Mouse (Mus musculus) gastrocnemius, postnatal 36 days (tissue): ENCODE results near the gene March6. TPM values are rescaled to one million over a fixed set of nuclear protein-coding genes. Genes with fewer than 3 reads are reported as not detected.
A peak's percentile ranks its signal among the peaks of the same experiment; 100 is the strongest.

Experiments
- DNase-seq, 2 experiments: peaks; one replicate each; pipeline ENCODE4 v3.0.0; 2022
- intact Hi-C: fragments of 180-260 bp; cut with DNase I; formaldehyde crosslinking; loops from one replicate; pipeline ENCODE4 v1.15.1; 2025
- total RNA-seq, 2 experiments: library from RNA; stranded (reverse); gene quantifications; 2 replicates each; pipeline ENCODE4 v1.2.3; 2021

Gene March6
- total RNA-seq, 2 experiments from 2014 or later = 99.7 to 116 TPM

GRCm38 (mm10) chr15:31422649-31423369, 108.0 kb downstream of the March6 start:
- intact Hi-C loops = no loop called here
- DNase-seq = no peak

GRCm38 (mm10) chr15:31419037-31419436, 111.8 kb downstream of the March6 start:
- DNase-seq = no peak
- intact Hi-C loops = no loop called here

DNA sequence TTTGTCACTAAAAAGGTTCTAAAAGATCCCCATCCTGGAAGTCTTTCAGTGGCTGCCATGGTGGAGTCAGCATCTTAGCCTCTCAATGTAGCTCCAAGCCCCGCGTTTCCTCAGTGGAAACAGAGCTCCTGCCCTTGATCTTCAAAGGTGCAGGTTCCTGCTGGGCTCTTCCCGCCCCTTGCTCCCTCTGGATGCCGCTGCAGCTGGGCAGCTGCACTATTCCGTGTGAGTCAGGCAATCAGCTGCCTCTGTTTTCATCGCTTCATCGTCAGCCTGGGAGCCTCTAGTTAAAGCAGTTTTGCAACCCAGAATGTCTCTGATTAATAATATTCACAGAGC, 112.2 kb downstream of the March6 start:
- no peak for DNase-seq
- intact Hi-C loops = no loop called here

DNA sequence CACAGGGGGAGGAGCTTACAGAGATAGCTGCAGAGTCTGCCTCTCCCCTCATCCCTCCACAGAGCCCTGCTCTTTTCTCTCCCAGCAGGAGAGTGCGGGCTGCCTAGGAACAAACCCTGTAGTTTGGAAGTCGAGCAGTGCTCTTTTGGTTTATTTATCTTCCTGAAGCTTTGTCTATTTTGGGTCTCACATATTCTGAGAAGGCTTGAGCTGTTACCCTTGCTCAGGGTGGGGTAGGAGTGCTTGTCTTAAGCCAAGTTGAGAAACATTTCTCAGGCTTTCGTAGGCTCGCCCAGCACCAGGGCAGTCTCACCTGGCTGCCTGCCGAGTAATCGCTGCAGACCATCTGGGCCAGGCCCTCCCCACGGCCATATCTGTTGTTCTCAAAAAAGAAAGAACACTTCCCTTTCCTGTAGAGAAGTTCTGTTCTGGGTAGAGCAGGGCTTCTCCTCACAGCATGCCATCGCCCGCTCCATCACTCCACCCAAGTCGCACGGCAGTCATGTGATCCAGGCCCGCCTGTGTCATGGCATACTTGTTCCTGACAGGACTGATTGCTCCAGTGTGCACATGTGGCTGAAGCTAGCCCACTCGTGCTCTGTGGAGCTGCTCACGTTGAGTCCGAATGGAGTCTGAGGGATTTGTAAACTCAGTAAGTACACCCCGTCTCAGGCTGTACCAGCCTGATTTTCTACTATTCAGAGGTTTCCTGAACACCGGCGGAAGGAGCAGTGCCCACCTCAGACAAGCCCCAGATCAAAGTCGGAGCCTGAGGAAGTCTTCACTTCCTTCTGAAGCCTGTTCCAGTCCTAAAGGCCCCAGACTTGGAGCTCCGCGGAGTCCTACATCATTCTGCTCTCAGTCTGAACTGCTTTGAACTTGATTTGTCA, 112.8 kb downstream of the March6 start:
- intact Hi-C loops = no loop called here
- DNase-seq = peak in 1 of 2 experiments; percentile 32

GRCm38 (mm10) chr15:31417409-31417795, 113.5 kb downstream of the March6 start:
- intact Hi-C loops = no loop called here
- DNase-seq = no peak

GRCm38 (mm10) chr15:31415181-31415580, 115.7 kb downstream of the March6 start:
- no peak for DNase-seq
- intact Hi-C loops = no loop called here

DNA sequence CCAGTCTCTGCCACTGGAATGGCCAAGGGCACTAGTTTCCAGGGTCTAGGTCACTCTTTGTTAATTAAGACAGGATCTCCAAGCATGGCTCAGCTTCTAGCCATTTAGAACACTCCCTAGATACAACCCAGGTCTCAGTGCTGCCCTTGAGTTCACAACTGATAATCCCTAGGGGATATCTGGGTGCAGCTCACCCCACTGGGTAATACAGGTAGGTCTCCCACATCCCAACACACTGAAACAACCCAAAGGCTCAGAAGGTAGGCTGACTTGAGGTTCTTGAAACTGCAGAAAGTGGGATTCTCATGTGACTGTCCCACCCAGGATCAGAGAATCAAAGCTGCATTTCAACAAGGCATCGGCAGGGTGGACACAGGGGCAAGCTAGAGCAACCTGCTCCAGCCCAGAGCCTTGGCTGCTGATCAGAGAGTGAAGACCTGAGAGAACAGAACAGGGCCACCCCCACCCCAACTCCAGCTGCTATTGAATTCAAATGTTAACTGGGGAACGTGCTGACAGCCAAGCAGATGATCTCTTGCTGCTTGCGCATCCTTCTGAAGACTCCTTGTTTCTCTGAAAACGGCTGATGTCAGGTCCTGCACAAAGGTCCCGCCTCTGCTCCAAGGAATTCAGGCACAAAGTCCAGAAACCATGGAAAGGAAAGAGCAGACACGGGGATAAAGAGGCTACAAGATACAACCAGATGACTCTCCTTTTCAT, 116.5 kb downstream of the March6 start:
- intact Hi-C loops = no loop called here
- no peak for DNase-seq

DNA sequence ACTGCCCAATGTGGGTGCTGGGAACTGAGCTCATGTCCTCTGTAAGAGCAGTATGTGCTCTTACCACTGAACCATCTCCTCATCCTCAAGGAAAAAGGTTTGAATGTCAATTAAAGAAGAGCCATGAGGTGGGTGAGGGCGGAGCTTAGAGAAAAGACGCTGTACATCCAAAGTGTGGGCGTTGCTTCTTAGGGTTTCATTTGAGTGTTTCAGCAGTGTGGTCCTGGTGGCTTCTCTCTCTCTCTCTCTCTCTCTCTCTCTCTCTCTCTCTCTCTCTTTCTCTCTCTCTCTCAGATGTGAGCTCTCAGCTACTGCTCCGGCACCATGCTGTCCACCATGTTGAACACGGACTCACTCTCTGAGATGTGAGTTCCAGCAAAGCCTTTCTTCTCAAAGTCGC, 117.2 kb downstream of the March6 start:
- intact Hi-C loops = no loop called here
- no peak for DNase-seq

DNA sequence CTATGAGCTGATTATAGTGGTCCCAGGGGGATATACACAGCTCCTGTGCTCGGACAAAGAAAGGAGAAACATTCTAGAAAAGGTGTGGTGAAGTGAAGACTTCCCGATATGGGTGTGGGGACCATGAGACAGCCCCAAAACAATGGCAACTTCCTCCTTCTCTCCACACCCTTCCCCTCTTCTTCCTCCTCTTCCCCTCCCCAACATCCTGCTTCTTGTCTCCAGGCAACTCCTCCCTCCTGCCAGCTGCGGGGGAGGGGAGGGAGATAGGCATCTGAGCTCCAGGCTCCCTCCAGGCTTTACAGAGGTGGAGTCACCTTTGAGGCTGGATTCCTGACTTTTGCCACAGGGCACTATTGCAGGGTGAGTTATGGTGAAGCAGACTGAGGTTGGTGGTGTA, 117.9 kb downstream of the March6 start:
- DNase-seq = no peak

GRCm38 (mm10) chr15:31412436-31412835, 118.4 kb downstream of the March6 start:
- intact Hi-C loops = no loop called here

More for the DNA sequence above, 117.9 kb downstream of the March6 start:
- intact Hi-C loops = no loop called here

GRCm38 (mm10) chr15:31407490-31407889, 123.4 kb downstream of the March6 start:
- no peak for DNase-seq
- intact Hi-C loops = no loop called here

More at GRCm38 (mm10) chr15:31412436-31412835, 118.4 kb downstream of the March6 start:
- DNase-seq = no peak

- intact Hi-C loops = no loop called here
- DNase-seq = no peak
Measured at GRCm38 (mm10) chr15:31406881-31407280, 124.0 kb downstream of the March6 start.

Other genes starting within 250 kb of the March6 start
- 10 to 100 TPM in 1 of 2 experiments, 1 to 10 TPM in 1; 9.9 to 14.5 TPM for gene Ankrd33b, start 163.3 kb downstream of the March6 start, total RNA-seq
- gene Ropn1l, start 77.3 kb downstream of the March6 start, total RNA-seq = under 1 TPM in 1 of 2 experiments, not detected in 1; 0.27 TPM
- 10 to 100 TPM; 43.3 to 47.6 TPM for gene Cmbl, start 34.3 kb upstream of the March6 start, total RNA-seq
- gene Cct5, start 70.8 kb upstream of the March6 start, total RNA-seq = 100 to 1,000 TPM; 122 to 124 TPM
- gene Fam173b, start 70.8 kb upstream of the March6 start, total RNA-seq = 10 to 100 TPM; 11.4 to 12.0 TPM